Mouse (Mus musculus) Patski (cell line): ENCODE measurements around the gene Crb3. TPM values are rescaled to one million over a fixed set of nuclear protein-coding genes. Genes with fewer than 3 reads are reported as not detected.

Experiments used
- ATAC-seq: fragments of 100-300 bp; one replicate; pipeline ENCODE4 v1.8.0; 2021
- CTCF ChIA-PET: fragments of 350-600 bp; sonication (Branson Sonifier 250); formaldehyde crosslinking; loops from one replicate; lab custom pipeline; 2022; ENCODE audit warnings: inconsistent platforms; lab: Charles Lee
- POLR2A ChIA-PET: fragments of 350-600 bp; sonication (Branson Sonifier 250); formaldehyde crosslinking; loops from one replicate; lab custom pipeline; 2022; ENCODE audit warnings: antibody characterized with exemption, inconsistent platforms; lab: Charles Lee
- DNase-seq: peaks from one replicate; pipeline ENCODE4 v3.0.0-alpha.2; 2011; ENCODE audit warnings: low read depth, low spot score
- H3K27me3 ChIP-seq: fragments of 371-371 bp; one replicate; pipeline ENCODE4 v1.5.1; 2021
- CTCF ChIP-seq: fragments of 100-300 bp; IDR thresholded peaks from one replicate; pipeline ENCODE4 v1.5.1; 2021
- in situ Hi-C: fragments of 300-500 bp; cut with MboI; formaldehyde crosslinking; loops from 3 replicates; pipeline ENCODE4 v1.11.1; 2018; ENCODE audit warnings: low pct_unique_long_range_greater_than_20kb, mixed read lengths
- polyA plus RNA-seq: library from polyadenylated mRNA; unstranded; gene quantifications from one replicate; pipeline ENCODE4 v1.2.3, GENCODE M21; 2021

The Crb3 gene
- polyA plus RNA-seq, 1 experiment from 2014 or later: 31.4 TPM

DNA sequence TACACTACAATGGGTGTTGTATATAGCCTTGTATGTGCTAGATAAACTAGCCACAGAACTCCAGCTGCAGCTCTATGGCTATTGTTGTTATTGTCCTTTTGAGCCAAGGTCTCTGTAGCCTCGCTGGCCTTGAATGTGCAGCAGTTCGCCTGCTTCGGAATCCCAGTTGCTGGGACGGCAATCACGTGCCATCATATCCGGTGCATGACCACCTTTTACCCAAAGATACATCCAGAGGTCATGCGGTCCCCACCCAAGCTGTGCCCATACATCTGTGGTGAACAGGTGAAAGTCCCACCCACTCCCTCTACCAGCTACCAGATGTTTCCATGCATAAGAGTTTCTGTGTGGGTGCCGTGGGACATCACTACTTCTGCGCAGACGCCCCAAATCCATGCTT lies 2.2 kb downstream of the Crb3 start:
- CTCF ChIA-PET: interaction anchor here (1.1 kb wide), 3 partner anchors 10 to 215 kb away, joined by 3 to 5 read pairs (median 3); partner anchors contain the start of gene Khsrp
- POLR2A ChIA-PET: no interaction called here
- in situ Hi-C loops: loop anchor here (5.0 kb wide), 1 partner anchor 64 kb away; the partner anchor contains the start of gene Alkbh7
- TF ChIP-seq CTCF: no peak
- DNase-seq: no peak
- ATAC-seq: no peak
- no peaks in the 10 kb centered on the region for H3K27me3 ChIP-seq

DNA sequence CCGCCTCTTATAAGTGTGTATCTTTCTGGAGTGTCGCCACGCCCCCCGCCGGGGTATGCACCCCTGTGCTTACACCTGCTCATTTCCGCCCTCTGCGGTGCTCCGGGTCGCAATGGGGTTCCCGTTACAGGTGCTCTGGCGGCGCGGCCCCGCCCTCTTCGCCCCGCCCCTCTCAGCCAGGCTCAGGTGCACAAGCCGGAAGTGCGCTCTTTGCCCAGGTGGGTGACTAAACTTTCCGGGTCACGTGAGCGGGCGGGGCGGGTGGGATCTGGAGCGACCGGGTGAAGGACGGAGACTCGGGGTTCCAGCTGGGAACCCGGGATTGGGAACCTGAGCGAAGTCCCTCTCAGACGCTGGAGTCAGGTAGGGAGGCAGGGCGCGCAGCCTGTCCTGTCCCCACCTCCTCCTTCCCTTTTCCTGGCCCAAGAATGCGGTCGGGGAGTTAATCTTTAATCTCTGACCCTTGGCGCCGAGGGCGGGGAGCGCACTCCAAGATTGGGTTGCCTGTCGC lies 3.2 kb downstream of the Crb3 start:
- CTCF ChIA-PET: no interaction called here
- no peaks in the 10 kb centered on the region for H3K27me3 ChIP-seq
- in situ Hi-C loops: loop anchor here (5.0 kb wide), 1 partner anchor 65 kb away; the partner anchor contains the start of gene Alkbh7
- DNase-seq: no peak
- POLR2A ChIA-PET: no interaction called here
- no peak for TF ChIP-seq CTCF
- peak; percentile 25 for ATAC-seq

GRCm38 (mm10) chr17:57062548-57062947 lies 3.6 kb downstream of the Crb3 start:
- no peak for TF ChIP-seq CTCF
- no peak for DNase-seq
- no peaks in the 10 kb centered on the region for H3K27me3 ChIP-seq
- ChIA-PET CTCF (no interaction called here), POLR2A (interaction anchor here (0.7 kb wide), 1 partner anchor 243 kb away, joined by 5 read pairs; no protein-coding TSS in a partner anchor)
- no peak for ATAC-seq
- in situ Hi-C loops: loop anchor here (5.0 kb wide), 1 partner anchor 65 kb away; the partner anchor contains the start of gene Alkbh7

DNA sequence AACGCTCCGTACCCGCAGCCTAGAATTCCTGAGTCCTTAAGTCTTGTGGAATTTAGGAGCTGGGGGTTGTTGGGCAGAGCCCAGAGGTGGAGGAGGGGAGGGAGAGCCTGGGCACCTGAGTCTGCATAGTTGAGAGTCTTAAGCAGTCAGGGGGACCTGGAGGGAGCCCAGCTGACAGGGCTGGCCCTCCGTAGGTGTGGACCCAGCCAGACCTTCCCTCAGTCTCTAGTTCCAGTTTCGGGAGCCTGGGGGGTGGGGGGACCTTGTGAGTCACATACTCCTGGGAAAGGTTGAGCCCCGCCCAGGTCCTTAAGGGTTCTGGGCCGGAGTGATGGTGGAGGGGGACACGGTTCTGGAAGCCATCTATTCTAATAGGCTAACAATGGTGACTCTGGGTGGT lies 4.1 kb downstream of the Crb3 start:
- no peak for DNase-seq
- in situ Hi-C loops: loop anchor here (5.0 kb wide), 1 partner anchor 66 kb away; the partner anchor contains the start of gene Alkbh7
- no peak for ATAC-seq
- ChIA-PET CTCF (no interaction called here), POLR2A (interaction anchor here (0.7 kb wide), 1 partner anchor 243 kb away, joined by 5 read pairs; no protein-coding TSS in a partner anchor)
- no peaks in the 10 kb centered on the region for H3K27me3 ChIP-seq
- TF ChIP-seq CTCF: no peak

GRCm38 (mm10) chr17:57066908-57067307 lies 8.0 kb downstream of the Crb3 start:
- TF ChIP-seq CTCF: no peak
- in situ Hi-C loops: no loop called here
- DNase-seq (no peak), ATAC-seq (no peak)
- no peaks in the 10 kb centered on the region for H3K27me3 ChIP-seq
- ChIA-PET POLR2A (no interaction called here), CTCF (interaction anchor here (1.1 kb wide), 1 partner anchor 56 kb away, joined by 3 read pairs; no protein-coding TSS in a partner anchor)

DNA sequence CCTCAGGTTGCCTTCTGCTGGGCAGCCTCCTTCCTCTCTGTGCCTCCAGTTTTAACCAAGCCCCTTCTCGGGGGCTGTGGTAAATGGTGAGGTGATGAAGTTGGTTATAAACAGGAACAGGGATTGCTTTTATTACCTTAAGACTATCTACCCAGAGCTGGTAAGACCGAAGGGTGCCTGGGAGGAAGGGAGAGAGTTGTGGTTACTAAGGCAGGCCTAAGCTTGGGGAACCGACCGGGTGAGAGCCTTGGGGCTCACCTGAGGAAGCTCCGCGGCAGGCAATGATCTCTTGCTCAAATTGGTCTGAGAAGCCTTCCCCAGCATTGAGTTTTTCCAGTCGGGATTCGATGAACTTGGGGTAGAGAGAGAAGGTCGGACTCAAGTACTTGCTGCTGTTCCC lies 11.4 kb downstream of the Crb3 start:
- ATAC-seq: no peak
- no peak for TF ChIP-seq CTCF
- in situ Hi-C loops: no loop called here

DNA sequence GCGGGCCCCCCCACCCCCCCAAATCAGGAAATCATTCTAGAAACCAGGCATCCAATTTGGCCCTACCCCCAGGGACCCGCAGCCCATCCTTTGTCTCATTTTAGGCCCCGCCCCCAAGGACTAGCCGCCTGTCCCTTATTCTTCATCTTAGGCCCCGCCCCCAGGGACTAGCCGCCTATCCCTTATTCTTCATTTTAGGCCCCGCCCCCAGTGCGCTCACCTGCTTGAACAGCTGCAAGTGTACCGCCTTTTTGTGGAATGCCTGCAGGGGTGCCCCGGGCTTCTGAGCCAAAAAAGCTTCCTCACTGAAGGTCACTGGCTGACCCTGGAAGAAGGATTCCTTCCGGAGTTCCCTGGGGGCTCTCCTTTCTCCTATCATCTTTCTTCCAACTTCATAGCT lies 11.8 kb downstream of the Crb3 start:
- POLR2A ChIA-PET: no interaction called here
- DNase-seq (no peak), ATAC-seq (no peak)
- no peaks in the 10 kb centered on the region for H3K27me3 ChIP-seq
- in situ Hi-C loops: no loop called here
- no peak for TF ChIP-seq CTCF
- CTCF ChIA-PET: interaction anchor here (1.2 kb wide), 1 partner anchor 10 kb away, joined by 3 read pairs; no protein-coding TSS in a partner anchor

More for the DNA sequence above, 11.4 kb downstream of the Crb3 start:
- DNase-seq: no peak
- H3K27me3 ChIP-seq: no peaks in the 10 kb centered on the region
- CTCF ChIA-PET: interaction anchor here (1.2 kb wide), 1 partner anchor 9 kb away, joined by 3 read pairs; no protein-coding TSS in a partner anchor
- POLR2A ChIA-PET: no interaction called here

- CTCF ChIA-PET: no interaction called here
- in situ Hi-C loops: no loop called here
Observed at GRCm38 (mm10) chr17:57076916-57077315, 18.0 kb downstream of the Crb3 start.

DNA sequence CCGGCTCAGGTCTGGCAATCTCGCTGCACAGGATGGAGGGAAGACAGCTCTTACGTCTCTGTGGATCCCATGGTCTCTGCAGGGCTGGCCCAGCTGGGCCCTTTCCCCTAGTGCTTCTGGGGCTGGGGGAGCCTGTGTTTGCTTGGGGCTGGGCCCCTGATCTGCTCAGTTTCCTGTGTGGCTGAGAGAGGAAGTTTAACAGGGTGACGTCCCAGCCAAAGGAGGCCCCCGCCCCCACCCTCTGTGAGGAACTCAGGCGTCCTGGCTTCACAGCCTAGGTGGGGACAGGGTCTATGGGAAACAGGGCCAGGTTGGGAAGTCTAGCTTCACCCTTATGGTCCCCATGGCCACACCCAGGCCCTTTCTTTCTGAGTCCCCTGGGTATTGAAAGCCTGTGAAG lies 19.4 kb downstream of the Crb3 start, which contains the start of gene Dennd1c:
Gene Dennd1c, minus strand, starts transcription at position 179 of the 400 bp plus-strand sequence.
- in situ Hi-C loops: no loop called here
- CTCF ChIA-PET: interaction anchor here (1.1 kb wide), 1 partner anchor 141 kb away, joined by 3 read pairs; no protein-coding TSS in a partner anchor

More at GRCm38 (mm10) chr17:57076916-57077315, 18.0 kb downstream of the Crb3 start:
- no peak for TF ChIP-seq CTCF
- DNase-seq (no peak), ATAC-seq (no peak)
- H3K27me3 ChIP-seq: no peaks in the 10 kb centered on the region
- POLR2A ChIA-PET: no interaction called here

DNA sequence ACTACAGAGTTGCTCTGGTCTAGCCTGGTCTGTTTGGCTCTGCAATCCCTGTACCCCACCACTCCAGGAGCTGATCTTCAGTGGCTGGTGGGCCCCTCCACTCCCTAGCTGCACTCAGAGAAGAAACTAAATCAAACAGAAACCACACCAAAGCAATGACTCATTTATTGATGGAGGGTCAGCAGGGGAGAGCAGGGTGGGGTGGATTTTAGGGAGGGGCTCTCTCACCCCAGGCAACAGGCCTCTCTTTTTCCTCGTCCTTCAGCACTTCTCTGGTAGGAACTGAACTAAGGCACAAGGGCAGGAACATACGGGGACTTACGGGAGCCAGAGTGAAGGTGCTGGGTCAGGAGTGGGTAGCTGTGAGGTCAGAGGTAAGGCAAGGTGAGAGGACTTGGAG lies 21.0 kb downstream of the Crb3 start:
- in situ Hi-C loops: no loop called here
- no peak for TF ChIP-seq CTCF
- DNase-seq (no peak), ATAC-seq (no peak)
- CTCF ChIA-PET: no interaction called here
- H3K27me3 ChIP-seq: no peaks in the 10 kb centered on the region
- POLR2A ChIA-PET: no interaction called here

More for the DNA sequence above, 19.4 kb downstream of the Crb3 start, which contains the start of gene Dennd1c:
- H3K27me3 ChIP-seq: no peaks in the 10 kb centered on the region
- TF ChIP-seq CTCF: no peak
- POLR2A ChIA-PET: no interaction called here
- DNase-seq: no peak
- no peak for ATAC-seq

- TF ChIP-seq CTCF: no peak
- CTCF ChIA-PET: no interaction called here
- no peaks in the 10 kb centered on the region for H3K27me3 ChIP-seq
- no peak for ATAC-seq
- in situ Hi-C loops: no loop called here
- POLR2A ChIA-PET: no interaction called here
- DNase-seq: no peak
Observed at GRCm38 (mm10) chr17:57081234-57081842, 22.4 kb downstream of the Crb3 start.
